Mouse (Mus musculus): ENCODE data around the gene Fbll1.
"Not testable (repeated sequence)": the region's sequence is repeated elsewhere in the genome, so short reads cannot be mapped to it uniquely, and the experiment has no call there.

Fbll1 gene

GRCm38 (mm10) chr11:35798874-35799273, at the start of gene Fbll1:
Gene Fbll1 (minus strand): TSS chr11:35798884.
- no peak for DNase-seq (ENCODE audit: low spot score)

GRCm38 (mm10) chr11:35844299-35844698, 45.6 kb upstream of the Fbll1 start:
- DNase-seq (ENCODE audit: low spot score): no peak

GRCm38 (mm10) chr11:35842560-35842959, 43.9 kb upstream of the Fbll1 start:
- not testable (repeated sequence) for DNase-seq (ENCODE audit: low spot score)

- DNase-seq (ENCODE audit: low spot score): no peak
Measured at GRCm38 (mm10) chr11:35841738-35842325, 43.1 kb upstream of the Fbll1 start.

- DNase-seq (ENCODE audit: low spot score): not testable (repeated sequence)
Measured at GRCm38 (mm10) chr11:35840806-35841205, 42.1 kb upstream of the Fbll1 start.

DNA sequence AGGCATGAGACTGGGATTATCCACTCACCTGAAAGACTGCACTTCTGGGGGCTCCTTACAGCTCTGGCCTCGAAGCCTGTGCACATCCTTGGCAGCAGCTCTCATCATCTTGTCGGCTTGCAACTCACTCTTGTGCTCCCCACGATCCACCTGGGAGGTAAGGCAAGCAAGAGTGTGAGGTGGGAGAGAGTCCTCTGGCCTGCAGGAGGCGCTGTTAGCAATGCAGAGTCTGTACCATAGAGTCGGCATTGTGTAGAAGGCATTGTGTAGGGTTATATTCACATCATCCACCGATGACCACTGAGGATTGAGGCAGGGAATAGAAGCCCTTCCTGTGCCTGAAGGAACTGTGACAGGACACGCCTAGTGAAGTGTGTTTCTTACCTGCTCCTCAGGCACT, 41.6 kb upstream of the Fbll1 start:
- DNase-seq (ENCODE audit: low spot score): no peak

- DNase-seq (ENCODE audit: low spot score): peak; percentile 90
Measured at GRCm38 (mm10) chr11:35838345-35839338, 40.0 kb upstream of the Fbll1 start.

- no peak for DNase-seq (ENCODE audit: low spot score)
Measured at GRCm38 (mm10) chr11:35837156-35838126, 38.8 kb upstream of the Fbll1 start.

DNA sequence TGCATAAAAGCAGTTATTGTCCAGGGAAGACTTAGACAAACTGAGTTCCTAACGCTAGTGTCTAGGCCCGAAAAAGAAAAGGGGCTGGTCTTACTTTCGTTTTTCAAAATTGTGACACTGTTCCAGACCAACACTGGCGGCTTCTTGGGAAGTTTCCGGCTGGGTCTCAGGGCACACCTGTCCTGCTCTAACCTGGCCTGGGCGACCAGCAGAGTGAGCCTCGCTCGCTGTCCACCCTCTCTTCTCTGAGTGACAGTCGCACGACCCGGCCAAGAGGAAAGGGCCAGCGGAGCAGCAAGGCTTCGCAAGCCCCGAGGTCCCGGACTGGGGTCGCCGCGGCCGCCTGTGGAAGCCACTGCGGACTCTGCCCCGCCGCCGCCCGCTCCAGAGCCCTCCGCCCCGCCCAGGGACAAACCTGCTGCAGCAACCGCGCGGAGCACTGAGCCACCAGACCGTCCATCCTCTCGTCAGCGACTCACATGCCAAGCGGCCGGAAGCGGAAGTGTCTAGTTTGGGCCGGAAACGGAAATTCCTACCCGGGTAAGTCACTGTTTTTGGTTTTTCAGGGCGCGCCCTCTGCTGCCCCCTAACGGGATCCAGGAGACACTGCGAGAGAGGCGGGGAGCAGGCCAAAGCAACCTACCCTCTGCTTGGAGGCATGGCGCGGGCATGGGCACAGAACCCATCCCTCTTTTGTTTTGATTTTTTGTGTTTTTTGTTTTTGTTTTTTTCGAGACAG, 35.5 kb upstream of the Fbll1 start, which contains the start of gene Rars:
TSS of gene Rars (minus strand) at position 485 of the 739 bp plus-strand sequence.
- peak; percentile 96 for DNase-seq (ENCODE audit: low spot score)

DNA sequence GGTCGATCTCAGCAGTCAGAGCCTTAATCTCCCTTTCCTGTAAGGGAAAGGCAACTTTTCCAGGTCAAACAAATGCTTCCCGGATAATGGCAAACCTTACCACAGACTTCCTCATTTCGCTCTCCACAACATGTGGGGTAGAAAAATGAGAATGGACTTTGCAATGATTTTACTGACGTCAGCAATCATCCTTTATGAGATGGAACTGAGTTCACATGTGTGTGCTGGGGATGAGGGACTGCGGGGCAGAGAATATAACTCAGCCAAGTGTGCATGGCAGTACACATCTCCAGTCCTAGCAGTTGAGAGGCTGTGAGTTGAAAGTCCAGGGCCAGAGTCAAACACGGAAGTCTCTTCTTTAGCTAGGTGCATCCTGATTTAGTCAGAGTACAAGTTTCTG, 34.6 kb upstream of the Fbll1 start:
- DNase-seq (ENCODE audit: low spot score): no peak

DNA sequence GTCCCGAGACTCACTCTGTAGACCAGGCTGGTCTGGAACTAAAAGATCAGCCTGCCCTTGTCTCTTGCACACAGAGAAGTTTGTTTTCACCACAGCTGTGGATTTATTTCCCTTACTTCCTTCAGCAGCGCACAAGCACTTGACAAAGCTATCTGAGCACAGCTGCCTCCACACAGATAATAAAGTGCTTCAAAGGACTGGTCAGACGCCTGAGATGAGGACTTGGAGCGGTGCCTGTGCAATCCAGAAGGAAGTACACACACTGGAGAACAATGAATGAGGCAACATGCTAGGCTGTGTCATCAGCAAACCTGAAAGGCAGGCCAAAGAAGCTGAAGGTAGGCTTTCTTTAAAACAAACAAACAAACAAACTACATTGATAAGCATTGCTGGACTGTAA, 33.5 kb upstream of the Fbll1 start:
- no peak for DNase-seq (ENCODE audit: low spot score)

DNA sequence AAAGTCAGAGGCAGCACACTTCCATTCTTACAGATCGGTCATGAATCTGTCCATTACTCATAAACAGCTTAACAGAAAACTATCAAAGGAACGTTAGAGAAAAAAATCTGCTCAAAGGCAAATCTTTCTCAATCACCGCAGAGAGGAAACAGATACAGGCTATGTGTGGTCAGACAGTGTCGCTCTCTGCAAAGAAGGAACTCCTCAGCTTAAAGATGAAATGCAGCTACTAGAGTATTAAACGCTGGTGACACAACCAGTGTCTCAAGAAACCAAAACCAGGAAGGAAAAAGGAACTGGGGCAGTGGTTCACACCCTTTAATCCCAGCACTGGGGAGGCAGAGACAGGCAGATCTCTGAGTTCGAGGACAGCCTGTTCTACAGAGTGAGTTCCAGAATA, 29.0 kb upstream of the Fbll1 start:
- DNase-seq (ENCODE audit: low spot score): no peak

DNA sequence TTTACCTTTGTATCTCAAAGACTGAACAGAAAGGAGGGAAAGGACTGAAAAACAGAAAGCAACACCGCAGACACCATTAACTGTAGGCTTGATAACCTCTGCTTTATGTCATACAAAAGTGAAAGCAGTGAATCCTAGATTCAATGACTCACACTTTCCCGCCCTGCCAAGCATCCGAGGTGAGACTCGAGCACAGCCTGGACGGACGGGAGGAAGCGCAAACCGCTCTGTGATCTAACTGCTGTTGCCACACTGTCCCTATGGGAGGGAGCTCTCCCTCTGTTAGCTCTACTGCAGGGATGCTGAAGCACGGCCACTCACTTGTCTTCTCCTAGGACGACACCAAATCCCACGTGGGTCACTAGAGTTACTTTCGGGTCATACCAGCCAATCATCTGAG, 17.6 kb upstream of the Fbll1 start:
- DNase-seq (ENCODE audit: low spot score): no peak

- no peak for DNase-seq (ENCODE audit: low spot score)
Measured at GRCm38 (mm10) chr11:35811458-35811857, 12.8 kb upstream of the Fbll1 start.

- DNase-seq (ENCODE audit: low spot score): no peak
Measured at GRCm38 (mm10) chr11:35801332-35801731, 2.6 kb upstream of the Fbll1 start.

DNA sequence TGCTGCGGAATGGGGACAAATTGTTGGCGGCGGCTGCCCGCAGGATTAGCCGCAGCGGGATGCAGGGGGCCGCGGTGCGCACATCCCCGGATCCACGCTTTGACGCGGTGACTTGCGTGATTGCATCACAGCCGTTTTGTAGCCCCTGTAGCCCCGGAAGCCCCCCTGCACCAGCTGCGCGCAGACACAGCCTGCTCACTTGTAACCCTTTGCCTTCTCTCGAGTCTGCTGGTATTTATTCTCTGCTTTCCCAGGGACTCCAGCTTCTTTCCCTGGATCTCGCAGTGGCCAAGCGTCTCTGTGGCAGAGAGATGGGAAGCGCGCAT, 226 bp downstream of the Fbll1 start:
- DNase-seq (ENCODE audit: low spot score): no peak

- no peak for DNase-seq (ENCODE audit: low spot score)
Measured at GRCm38 (mm10) chr11:35797751-35798494, 761 bp downstream of the Fbll1 start.

- not testable (repeated sequence) for DNase-seq (ENCODE audit: low spot score)
Measured at GRCm38 (mm10) chr11:35792800-35793199, 5.9 kb downstream of the Fbll1 start.

- no peak for DNase-seq (ENCODE audit: low spot score)
Measured at GRCm38 (mm10) chr11:35788443-35788842, 10.2 kb downstream of the Fbll1 start.

DNA sequence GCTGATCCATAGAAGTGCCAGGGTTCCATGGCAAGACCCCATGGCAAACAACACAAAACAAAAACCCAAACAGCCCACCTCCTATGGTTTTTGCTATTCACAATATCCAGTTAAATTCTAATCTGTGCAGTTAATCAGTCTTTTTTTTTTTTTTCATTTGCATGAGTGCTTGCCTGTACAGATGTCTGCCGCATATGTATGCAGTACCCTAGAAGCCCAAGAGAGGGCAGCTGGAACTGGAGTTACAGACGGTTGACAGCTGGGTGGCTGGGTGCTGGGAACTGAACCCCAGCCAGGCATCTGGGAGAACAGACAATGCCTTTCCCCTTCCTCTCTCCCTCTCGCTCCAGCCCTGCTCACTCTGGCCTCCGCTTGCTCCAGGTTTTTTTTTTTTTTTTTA, 14.1 kb downstream of the Fbll1 start:
- DNase-seq (ENCODE audit: low spot score): no peak

- no peak for DNase-seq (ENCODE audit: low spot score)
Measured at GRCm38 (mm10) chr11:35784002-35784401, 14.7 kb downstream of the Fbll1 start.

Data from lung, postnatal 25 days (tissue).